Mouse (Mus musculus) intestine, postnatal 0 days (tissue): ENCODE data around the gene Hoxa11. TPM values are rescaled to one million over a fixed set of nuclear protein-coding genes. Genes with fewer than 3 reads are reported as not detected.

Experiments
- ATAC-seq: fragments of 200-750 bp; cut with Nextera tagmentation; 2 replicates; pipeline ENCODE4 v1.8.0; 2017; ENCODE audit warnings: mild to moderate bottlenecking, moderate TSS enrichment, moderate library complexity
- H3K27ac ChIP-seq: fragments of 300-500 bp; sonication (generic); 2 replicates; pipeline ENCODE4 v1.5.1; 2014; ENCODE audit warnings: mild to moderate bottlenecking, low read depth, low read length, moderate library complexity
- H3K27me3 ChIP-seq: fragments of 300-500 bp; sonication (generic); replicated peaks from 2 replicates; pipeline ENCODE4 v1.6.1; 2014; ENCODE audit warnings: low read length, mixed read lengths; ENCODE audit not compliant: control insufficient read depth, insufficient read depth
- H3K36me3 ChIP-seq: fragments of 300-500 bp; sonication (generic); 2 replicates; pipeline ENCODE4 v1.6.1; 2014; ENCODE audit warnings: mild to moderate bottlenecking, moderate library complexity; ENCODE audit not compliant: control insufficient read depth, insufficient read depth
- H3K4me1 ChIP-seq: fragments of 300-500 bp; sonication (generic); replicated peaks from 2 replicates; pipeline ENCODE4 v1.6.1; 2014; ENCODE audit warnings: antibody characterized with exemption, low read length, mixed read lengths; ENCODE audit not compliant: control insufficient read depth, insufficient read depth
- H3K4me2 ChIP-seq: fragments of 300-500 bp; sonication (generic); replicated peaks from 2 replicates; pipeline ENCODE4 v1.6.1; 2014; ENCODE audit warnings: low read depth, mild to moderate bottlenecking, moderate library complexity
- H3K4me3 ChIP-seq: fragments of 300-500 bp; sonication (generic); 2 replicates; pipeline ENCODE4 v1.5.1; 2014; ENCODE audit warnings: low read depth, low read length
- H3K9ac ChIP-seq: fragments of 300-500 bp; sonication (generic); 2 replicates; pipeline ENCODE4 v1.6.1; 2014; ENCODE audit warnings: mild to moderate bottlenecking, low read depth, low read length
- H3K9me3 ChIP-seq: fragments of 300-500 bp; sonication (generic); 2 replicates; pipeline ENCODE4 v1.6.1; 2016; ENCODE audit warnings: mixed run types; ENCODE audit not compliant: control insufficient read depth
- CTCF ChIP-seq: sonication (generic); IDR thresholded peaks from 2 replicates; pipeline ENCODE4 v1.5.1; 2016; ENCODE audit warnings: low read depth, mild to moderate bottlenecking, control low read depth, antibody characterized with exemption, moderate library complexity
- WGBS: fragments of 180-500 bp; shearing (Covaris S2); extraction: QIAGEN DNeasy Blood & Tissue Kit; methylation state at CpG from one replicate; pipeline ENCODE4 v1.1.7; 2014; 5-methylcytosine and 5-hydroxymethylcytosine counted together
- polyA plus RNA-seq: library from polyadenylated mRNA; unstranded; fragments of >200 nt; fragmentation: Nextera tagmentation; extraction: Ambion mirVana; gene quantifications from 2 replicates; pipeline ENCODE4 v1.2.1, GENCODE M21; 2015

The Hoxa11 gene
- polyA plus RNA-seq, 1 experiment from 2014 or later: 1.1 TPM

- Histone ChIP-seq H3K27ac (no peak overlapping the region), H3K9me3 (no peaks in the 10 kb centered on the region), H3K4me3 (no peak overlapping the region), H3K4me2 (no peak overlapping the region), H3K27me3 (peaks cover 96% of the 10 kb centered on the region), H3K36me3 (no peaks in the 10 kb centered on the region), H3K4me1 (no peaks in the 10 kb centered on the region), H3K9ac (no peak overlapping the region)
- 29% methylated on average over 22 of the region's 22 CpGs for WGBS
- ATAC-seq: no peak
- TF ChIP-seq CTCF: no peak
Measured at GRCm38 (mm10) chr6:52272766-52273655, 27.4 kb upstream of the Hoxa11 start.

GRCm38 (mm10) chr6:52270494-52271480, 25.2 kb upstream of the Hoxa11 start:
- H3K4me3 ChIP-seq: no peak overlapping the region
- no peaks in the 10 kb centered on the region for H3K4me1 ChIP-seq
- no peaks in the 10 kb centered on the region for H3K9me3 ChIP-seq
- TF ChIP-seq CTCF: peak; percentile 81
- H3K4me2 ChIP-seq: peak overlapping the region; percentile 40; the same call in 1 of the 2 replicates
- 9% methylated on average over 23 of the region's 23 CpGs for WGBS
- no peaks in the 10 kb centered on the region for H3K36me3 ChIP-seq
- no peak overlapping the region for H3K27ac ChIP-seq
- ATAC-seq: peak; percentile 65
- peaks cover 96% of the 10 kb centered on the region for H3K27me3 ChIP-seq
- no peak overlapping the region for H3K9ac ChIP-seq

- Histone ChIP-seq H3K4me1 (no peaks in the 10 kb centered on the region), H3K36me3 (no peaks in the 10 kb centered on the region), H3K4me2 (no peak overlapping the region), H3K4me3 (no peak overlapping the region), H3K27me3 (peaks cover 96% of the 10 kb centered on the region), H3K9me3 (no peaks in the 10 kb centered on the region), H3K9ac (no peak overlapping the region), H3K27ac (no peak overlapping the region)
- 14% methylated on average over 3 of the region's 3 CpGs for WGBS
- no peak for ATAC-seq
- TF ChIP-seq CTCF: no peak
Measured at GRCm38 (mm10) chr6:52268756-52269155, 23.1 kb upstream of the Hoxa11 start.

- Histone ChIP-seq H3K27me3 (peaks cover 95% of the 10 kb centered on the region), H3K36me3 (no peaks in the 10 kb centered on the region), H3K4me1 (no peaks in the 10 kb centered on the region), H3K4me3 (no peak overlapping the region), H3K27ac (no peak overlapping the region), H3K4me2 (no peak overlapping the region), H3K9me3 (no peaks in the 10 kb centered on the region), H3K9ac (no peak overlapping the region)
- TF ChIP-seq CTCF: no peak
- no peak for ATAC-seq
- 16% methylated on average over 7 of the region's 7 CpGs for WGBS
Measured at GRCm38 (mm10) chr6:52268341-52268740, 22.7 kb upstream of the Hoxa11 start.

GRCm38 (mm10) chr6:52267691-52268090, 22.1 kb upstream of the Hoxa11 start:
- no peak overlapping the region for H3K4me2 ChIP-seq
- no peaks in the 10 kb centered on the region for H3K36me3 ChIP-seq
- H3K4me1 ChIP-seq: no peaks in the 10 kb centered on the region
- no peak for ATAC-seq
- no peak overlapping the region for H3K9ac ChIP-seq
- no peak overlapping the region for H3K27ac ChIP-seq
- H3K27me3 ChIP-seq: peaks cover 95% of the 10 kb centered on the region
- H3K9me3 ChIP-seq: no peaks in the 10 kb centered on the region
- H3K4me3 ChIP-seq: no peak overlapping the region
- TF ChIP-seq CTCF: no peak
- 18% methylated on average over 3 of the region's 3 CpGs for whole genome bisulfite sequencing

- no peak overlapping the region for H3K4me2 ChIP-seq
- ATAC-seq: no peak
- no peaks in the 10 kb centered on the region for H3K4me1 ChIP-seq
- TF ChIP-seq CTCF: no peak
- no peaks in the 10 kb centered on the region for H3K9me3 ChIP-seq
- no peak overlapping the region for H3K4me3 ChIP-seq
- no peak overlapping the region for H3K9ac ChIP-seq
- H3K27ac ChIP-seq: no peak overlapping the region
- H3K27me3 ChIP-seq: peaks cover 95% of the 10 kb centered on the region
- 24% methylated on average over 5 of the region's 5 CpGs for WGBS
- no peaks in the 10 kb centered on the region for H3K36me3 ChIP-seq
Measured at GRCm38 (mm10) chr6:52267221-52267620, 21.6 kb upstream of the Hoxa11 start.
